Mouse (Mus musculus) heart, embryonic 13.5 days (tissue): Measurements from ENCODE around the gene Sp2. TPM values are rescaled to one million over a fixed set of nuclear protein-coding genes. Genes with fewer than 3 reads are reported as not detected.

Source experiments
- ATAC-seq: fragments of 200-750 bp; cut with Nextera tagmentation; 2 replicates; pipeline ENCODE4 v1.8.0; 2017; ENCODE audit warnings: moderate TSS enrichment; ENCODE audit not compliant: insufficient number of reproducible peaks, low FRiP score, low TSS enrichment; ENCODE audit errors: extremely low read depth
- H3K27ac ChIP-seq: fragments of 300-500 bp; sonication (generic); replicated peaks from 2 replicates; pipeline ENCODE4 v1.5.1; 2015; ENCODE audit warnings: moderate library complexity, mild to moderate bottlenecking, inconsistent platforms
- H3K27me3 ChIP-seq: fragments of 300-500 bp; sonication (generic); replicated peaks from 2 replicates; pipeline ENCODE4 v1.6.1; 2015; ENCODE audit warnings: mild to moderate bottlenecking, inconsistent platforms
- H3K36me3 ChIP-seq: fragments of 300-500 bp; sonication (generic); 2 replicates; pipeline ENCODE4 v1.6.1; 2015; ENCODE audit warnings: mild to moderate bottlenecking, inconsistent platforms
- H3K4me1 ChIP-seq: fragments of 300-500 bp; sonication (generic); 2 replicates; pipeline ENCODE4 v1.6.1; 2015; ENCODE audit warnings: inconsistent platforms
- H3K4me2 ChIP-seq: fragments of 300-500 bp; sonication (generic); 2 replicates; pipeline ENCODE4 v1.6.1; 2015; ENCODE audit warnings: inconsistent platforms, mild to moderate bottlenecking, moderate library complexity
- H3K4me3 ChIP-seq: fragments of 300-500 bp; sonication (generic); 2 replicates; pipeline ENCODE4 v1.5.1; 2015; ENCODE audit warnings: moderate library complexity, mild to moderate bottlenecking, inconsistent platforms
- H3K9ac ChIP-seq: fragments of 300-500 bp; sonication (generic); 2 replicates; pipeline ENCODE4 v1.6.1; 2015; ENCODE audit warnings: inconsistent platforms, mild to moderate bottlenecking, moderate library complexity
- H3K9me3 ChIP-seq: fragments of 300-500 bp; sonication (generic); 2 replicates; pipeline ENCODE4 v1.6.1; 2016; ENCODE audit warnings: inconsistent platforms
- WGBS: fragments of 180-500 bp; shearing (Covaris S2); methylation state at CpG from one replicate; pipeline ENCODE4 v1.1.7; 2015; ENCODE audit warnings: mixed read lengths; 5-methylcytosine and 5-hydroxymethylcytosine counted together
- polyA plus RNA-seq: library from polyadenylated mRNA; unstranded; fragments of >200 nt; fragmentation: Nextera tagmentation; extraction: Ambion mirVana; gene quantifications from 2 replicates; pipeline ENCODE4 v1.2.1, GENCODE M21; 2015

Gene Sp2
- polyA plus RNA-seq, 1 experiment from 2014 or later: 17.8 TPM

GRCm38 (mm10) chr11:97018583-97019344 lies 36.0 kb upstream of the Sp2 start:
- WGBS: under 1% methylated on average over 61 of the region's 68 CpGs
- Histone ChIP-seq H3K27me3 (peaks cover 96% of the 10 kb centered on the region), H3K4me3 (peak overlapping the region; percentile 44), H3K4me1 (peaks cover 29% of the 10 kb centered on the region), H3K36me3 (no peaks in the 10 kb centered on the region), H3K27ac (no peak overlapping the region), H3K4me2 (peak overlapping the region; percentile 66), H3K9ac (peak overlapping the region; percentile 63), H3K9me3 (no peaks in the 10 kb centered on the region)
- ATAC-seq: no peak

DNA sequence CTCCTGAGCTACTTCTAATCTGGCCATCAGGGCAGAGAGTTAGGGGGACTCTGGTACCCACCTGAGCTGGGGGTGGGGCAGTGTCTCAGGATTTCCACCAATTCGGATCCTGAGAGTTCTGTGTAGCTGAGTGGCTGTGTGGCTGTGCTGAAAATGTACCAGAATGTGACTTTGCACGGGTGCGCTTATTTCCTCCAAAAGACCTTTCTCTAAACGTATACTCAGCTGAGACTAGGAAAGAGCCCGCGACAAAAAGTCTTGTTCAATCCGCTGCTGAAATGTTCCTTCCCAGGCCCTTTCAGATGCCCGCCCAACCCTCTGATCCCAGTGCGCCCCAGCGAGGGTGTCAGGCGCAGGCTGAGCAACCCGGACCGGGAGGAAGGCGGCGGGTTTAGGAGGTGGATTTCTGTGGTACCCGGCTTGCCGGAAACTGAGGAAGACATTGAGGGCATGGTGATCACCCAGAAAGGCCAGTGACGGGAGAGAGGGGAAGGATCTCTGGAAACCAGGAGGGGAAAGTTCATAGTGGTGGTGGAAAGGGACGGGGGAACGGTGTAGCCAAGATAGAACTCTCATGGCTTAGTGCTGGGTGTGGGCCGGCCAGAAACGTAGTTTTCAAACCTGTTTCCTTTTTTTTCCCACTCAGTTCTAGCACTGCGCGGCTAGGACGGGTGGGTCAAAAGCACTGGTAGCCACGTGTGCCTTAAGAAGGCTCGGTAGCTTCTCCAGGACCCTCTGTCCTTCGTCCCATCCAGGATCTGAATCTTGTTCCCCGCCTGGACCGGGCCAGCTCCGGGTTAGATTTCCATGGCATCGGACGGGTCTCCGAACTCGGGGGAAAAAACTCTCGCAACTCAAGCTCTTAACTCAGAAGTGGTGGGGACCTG lies 35.2 kb upstream of the Sp2 start:
- WGBS: under 1% methylated on average over 36 of the region's 36 CpGs
- Histone ChIP-seq H3K4me3 (peak overlapping the region; percentile 44), H3K36me3 (no peaks in the 10 kb centered on the region), H3K27ac (no peak overlapping the region), H3K9me3 (no peaks in the 10 kb centered on the region), H3K27me3 (peaks cover 96% of the 10 kb centered on the region), H3K4me2 (peak overlapping the region; percentile 66), H3K4me1 (peaks cover 34% of the 10 kb centered on the region), H3K9ac (peak overlapping the region; percentile 63)
- no peak for ATAC-seq

GRCm38 (mm10) chr11:97013121-97013670 lies 30.4 kb upstream of the Sp2 start, which contains the start of gene Sp6:
Sp6 (plus strand) TSS chr11:97013394.
- Histone ChIP-seq H3K4me3 (no peak within 1 kb of the TSS), H3K27me3 (peaks cover 98% of the 10 kb centered on the region), H3K9me3 (no peaks in the 10 kb centered on the region), H3K9ac (no peak within 1 kb of the TSS), H3K36me3 (no peaks in the 10 kb centered on the region), H3K27ac (no peak within 1 kb of the TSS), H3K4me2 (no peak within 1 kb of the TSS), H3K4me1 (peaks cover 10% of the 10 kb centered on the region)
- ATAC-seq: no peak
- 13% methylated on average over 8 of the region's 8 CpGs for WGBS

DNA sequence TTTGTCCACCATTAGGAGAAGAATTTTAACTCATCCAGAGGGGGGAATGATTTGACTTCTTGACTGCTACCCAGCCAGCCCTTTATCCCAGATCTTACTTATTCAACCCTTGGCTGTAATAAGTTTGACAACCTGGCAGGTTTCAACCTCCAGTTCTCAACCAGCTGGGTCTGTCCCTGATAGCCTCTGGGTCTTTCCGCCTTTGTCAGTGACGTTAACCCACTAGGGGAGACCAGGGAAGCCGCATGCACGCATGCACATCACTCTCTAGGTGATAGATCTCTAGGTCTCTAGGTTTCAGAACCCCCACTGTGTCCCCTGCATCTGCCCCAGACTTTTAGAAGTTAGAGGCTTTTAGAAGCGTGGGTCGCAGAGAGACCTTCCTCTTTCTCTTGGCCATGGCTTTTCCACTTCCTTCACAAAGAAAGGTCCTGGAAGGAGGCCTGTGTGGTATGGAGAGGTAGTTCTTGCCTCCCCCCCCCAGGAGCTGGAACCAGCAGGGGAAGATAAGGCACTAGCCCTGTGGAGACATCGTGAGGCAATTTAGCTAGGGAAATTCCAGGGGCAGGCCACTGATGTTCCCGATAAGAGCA lies 26.5 kb upstream of the Sp2 start:
- ATAC-seq: no peak
- Histone ChIP-seq H3K27ac (no peak overlapping the region), H3K4me1 (peaks cover 9% of the 10 kb centered on the region; the same call in 1 of the 2 replicates), H3K4me2 (no peak overlapping the region), H3K27me3 (peaks cover 90% of the 10 kb centered on the region), H3K4me3 (no peak overlapping the region), H3K9ac (no peak overlapping the region), H3K36me3 (no peaks in the 10 kb centered on the region), H3K9me3 (no peaks in the 10 kb centered on the region)
- WGBS: 20% methylated on average over 8 of the region's 8 CpGs

DNA sequence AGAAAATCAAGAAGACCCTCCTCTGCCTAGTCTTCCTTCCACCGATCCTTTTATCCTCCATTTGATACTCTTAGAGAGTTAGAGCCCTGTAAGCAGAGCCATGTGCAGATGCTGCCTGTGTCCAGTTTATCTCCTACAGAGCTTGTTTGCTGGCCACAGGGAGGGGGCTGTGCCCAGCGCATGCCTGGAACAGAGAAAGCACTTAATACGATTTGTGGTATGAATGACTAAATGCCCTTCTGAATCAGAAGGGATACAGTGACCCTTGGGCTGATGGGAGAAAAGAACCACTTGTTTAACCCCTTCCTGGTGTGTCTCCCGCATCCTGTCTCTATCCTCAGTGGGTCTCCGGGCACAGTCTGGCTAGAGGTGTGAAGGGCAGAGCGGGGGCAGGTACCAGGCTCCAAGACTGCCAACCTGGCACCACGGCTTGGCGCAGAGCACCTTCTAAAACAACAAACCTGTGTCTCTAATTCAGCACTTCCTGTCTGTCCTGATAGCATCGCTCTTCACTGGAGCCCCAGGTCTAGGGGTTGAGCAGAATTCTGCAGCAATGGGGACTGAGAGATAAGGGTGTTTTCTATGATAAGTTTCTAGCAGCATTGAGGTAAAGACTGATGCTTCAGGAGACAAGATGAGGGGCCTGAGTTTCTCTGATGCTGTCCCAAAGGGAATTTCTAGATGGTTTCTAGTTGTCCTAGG lies 24.5 kb upstream of the Sp2 start:
- no peak overlapping the region for H3K9ac ChIP-seq
- peaks cover 91% of the 10 kb centered on the region for H3K27me3 ChIP-seq
- H3K27ac ChIP-seq: no peak overlapping the region
- no peaks in the 10 kb centered on the region for H3K36me3 ChIP-seq
- H3K4me1 ChIP-seq: peaks cover 4% of the 10 kb centered on the region; the same call in 1 of the 2 replicates
- WGBS: 48% methylated on average over 9 of the region's 9 CpGs
- H3K4me2 ChIP-seq: no peak overlapping the region
- no peak for ATAC-seq
- no peak overlapping the region for H3K4me3 ChIP-seq
- H3K9me3 ChIP-seq: no peaks in the 10 kb centered on the region

DNA sequence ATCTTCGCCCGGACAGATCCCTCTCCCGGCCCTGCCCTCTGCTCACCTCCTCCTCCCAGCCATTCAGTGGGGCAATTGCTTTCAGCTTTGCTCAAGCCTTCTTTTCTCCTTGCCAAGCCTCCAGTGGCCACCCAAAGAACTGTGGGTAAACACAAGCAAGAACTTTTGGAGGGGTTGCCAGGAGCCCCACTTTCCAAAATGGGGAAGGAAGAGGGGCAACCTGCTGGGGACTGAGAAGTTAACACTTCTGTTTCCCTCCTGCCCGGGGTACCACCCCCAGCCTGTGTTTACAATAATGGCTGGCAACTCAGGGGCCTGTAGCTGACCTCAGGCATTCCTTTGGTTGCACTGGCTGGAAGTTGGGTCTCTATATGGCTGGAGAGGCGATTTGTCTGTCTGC lies 20.4 kb upstream of the Sp2 start:
- ATAC-seq: no peak
- Histone ChIP-seq H3K4me2 (no peak overlapping the region), H3K36me3 (no peaks in the 10 kb centered on the region), H3K4me3 (no peak overlapping the region), H3K27me3 (peaks cover 90% of the 10 kb centered on the region), H3K4me1 (peaks cover 4% of the 10 kb centered on the region; the same call in 1 of the 2 replicates), H3K9me3 (no peaks in the 10 kb centered on the region), H3K27ac (no peak overlapping the region), H3K9ac (no peak overlapping the region)
- 34% methylated on average over 5 of the region's 5 CpGs for WGBS

DNA sequence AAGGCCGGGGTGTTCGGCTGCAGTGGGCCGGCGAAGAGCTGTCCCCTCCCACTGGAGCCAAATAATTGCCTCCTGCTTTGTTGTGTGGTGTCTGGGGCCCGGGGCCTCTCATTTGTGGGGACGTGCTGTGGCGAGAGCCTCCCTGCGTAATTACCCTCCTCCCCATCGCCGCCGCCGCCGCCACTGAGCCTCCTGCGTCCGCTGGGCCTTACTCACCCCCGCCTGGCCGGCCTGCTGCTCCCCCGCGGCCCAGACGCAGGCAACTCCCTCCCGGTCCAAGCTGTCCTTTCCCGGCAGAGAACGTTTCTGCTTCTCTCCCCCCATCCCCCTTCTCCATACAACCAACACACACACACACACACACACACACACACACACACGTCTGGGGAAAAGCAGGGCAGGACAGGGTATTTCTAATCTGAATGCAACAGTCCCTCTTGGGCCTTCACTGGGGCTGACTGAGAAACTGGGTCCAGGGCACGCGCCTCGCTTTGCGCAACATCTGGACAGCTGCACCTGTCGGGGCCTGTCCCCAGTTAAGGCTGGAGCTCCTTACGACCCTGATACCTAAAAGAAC lies 14.7 kb upstream of the Sp2 start:
- H3K4me3 ChIP-seq: peak overlapping the region; percentile 45
- no peaks in the 10 kb centered on the region for H3K9me3 ChIP-seq
- H3K4me1 ChIP-seq: peaks cover 25% of the 10 kb centered on the region
- H3K4me2 ChIP-seq: peak overlapping the region; percentile 66
- ATAC-seq: no peak
- H3K27me3 ChIP-seq: peaks cover 96% of the 10 kb centered on the region
- no peaks in the 10 kb centered on the region for H3K36me3 ChIP-seq
- H3K27ac ChIP-seq: no peak overlapping the region
- H3K9ac ChIP-seq: peak overlapping the region; percentile 71
- WGBS: 7% methylated on average over 29 of the region's 30 CpGs

DNA sequence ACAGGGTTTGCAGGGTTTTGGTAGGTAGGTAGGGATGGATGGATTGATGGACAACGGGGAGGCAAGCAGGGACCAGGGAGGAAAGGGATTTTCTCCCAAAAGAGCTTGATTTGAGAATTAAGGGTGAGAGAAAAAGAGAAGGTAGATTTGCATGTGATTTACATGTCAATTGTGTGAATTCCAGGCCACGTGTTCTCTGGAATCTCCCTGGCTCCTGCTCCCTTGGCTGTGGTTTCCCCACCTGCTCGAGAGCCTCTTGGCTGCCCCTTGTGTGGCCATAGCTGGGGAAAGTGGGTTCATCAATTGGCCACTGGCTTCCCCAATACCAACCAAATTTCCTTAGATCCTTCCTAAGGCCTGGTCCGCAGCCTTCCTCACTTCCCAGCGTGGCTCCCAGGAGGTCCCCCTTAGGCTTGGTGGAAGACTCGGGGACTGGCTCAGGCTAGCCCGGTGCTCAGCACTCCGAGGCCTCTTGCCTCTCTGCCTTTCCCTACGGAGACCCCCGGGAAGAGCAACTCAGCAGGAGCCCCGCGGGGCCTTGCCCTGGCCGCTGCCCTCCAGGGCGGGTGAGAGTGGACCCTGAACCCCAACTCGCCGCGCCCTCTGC lies 14.1 kb upstream of the Sp2 start:
- peak overlapping the region; percentile 66 for H3K4me2 ChIP-seq
- H3K9ac ChIP-seq: peak overlapping the region; percentile 71
- H3K27me3 ChIP-seq: peaks cover 96% of the 10 kb centered on the region
- H3K9me3 ChIP-seq: no peaks in the 10 kb centered on the region
- peaks cover 28% of the 10 kb centered on the region for H3K4me1 ChIP-seq
- H3K36me3 ChIP-seq: no peaks in the 10 kb centered on the region
- WGBS: 14% methylated on average over 17 of the region's 17 CpGs
- no peak for ATAC-seq
- H3K27ac ChIP-seq: no peak overlapping the region
- H3K4me3 ChIP-seq: peak overlapping the region; percentile 45

DNA sequence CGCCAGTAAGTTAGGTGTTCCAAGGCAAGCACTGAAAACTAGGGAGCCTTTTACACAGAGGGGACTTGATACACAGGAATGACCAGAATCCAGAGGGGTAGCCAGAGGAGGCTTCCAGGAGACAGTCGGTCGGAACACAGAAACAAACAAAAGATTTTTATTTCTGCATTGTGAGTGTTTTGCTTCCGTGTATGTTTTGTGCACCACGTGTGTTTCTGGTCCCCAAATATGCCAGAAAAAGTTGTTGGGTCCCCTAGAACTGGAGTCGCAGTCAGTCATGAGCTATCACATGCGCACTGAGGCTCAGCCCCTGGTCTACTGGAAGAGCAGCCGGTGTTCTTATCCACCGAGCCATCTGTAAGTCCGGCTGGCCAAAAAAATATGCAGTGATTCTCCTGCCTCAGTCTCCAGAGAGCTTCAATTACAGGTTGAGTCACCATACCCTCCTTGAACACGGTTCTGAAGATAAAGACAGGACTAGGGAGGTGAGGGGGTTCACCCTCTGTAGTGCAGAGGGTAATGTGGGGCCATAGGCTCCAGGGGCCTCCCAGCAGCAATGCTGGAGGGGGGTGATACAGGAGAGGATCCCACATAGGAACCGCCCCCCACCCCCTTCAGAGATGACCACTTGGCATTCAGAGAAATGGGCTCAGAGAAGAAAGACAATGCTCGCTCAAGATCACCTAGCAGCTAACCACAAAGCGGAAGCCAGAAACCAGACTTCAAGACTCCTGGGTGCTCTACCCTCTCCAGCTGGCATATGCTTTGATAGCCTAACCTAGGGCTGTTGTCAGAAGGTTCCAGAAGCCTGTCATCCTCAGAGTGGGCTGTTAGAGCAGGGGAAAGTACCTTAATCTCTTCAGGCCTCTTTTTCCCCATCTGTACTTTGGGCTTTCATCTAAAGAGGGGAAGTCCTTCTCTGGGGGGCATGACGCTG lies 13.3 kb upstream of the Sp2 start:
- no peak for ATAC-seq
- no peaks in the 10 kb centered on the region for H3K9me3 ChIP-seq

More for the DNA sequence above, 13.3 kb upstream of the Sp2 start:
- Histone ChIP-seq H3K27me3 (peaks cover 96% of the 10 kb centered on the region), H3K4me2 (no peak overlapping the region), H3K4me1 (peaks cover 28% of the 10 kb centered on the region), H3K9ac (no peak overlapping the region), H3K27ac (no peak overlapping the region), H3K36me3 (no peaks in the 10 kb centered on the region), H3K4me3 (no peak overlapping the region)
- WGBS: 67% methylated on average over 15 of the region's 15 CpGs
